Mouse (Mus musculus) intestine, postnatal 0 days (tissue): ENCODE measurements around the gene Man2a2. TPM values are rescaled to one million over a fixed set of nuclear protein-coding genes. Genes with fewer than 3 reads are reported as not detected.

Source experiments
- ATAC-seq: fragments of 200-750 bp; cut with Nextera tagmentation; 2 replicates; pipeline ENCODE4 v1.8.0; 2017; ENCODE audit warnings: mild to moderate bottlenecking, moderate TSS enrichment, moderate library complexity
- H3K27ac ChIP-seq: fragments of 300-500 bp; sonication (generic); 2 replicates; pipeline ENCODE4 v1.5.1; 2014; ENCODE audit warnings: mild to moderate bottlenecking, low read depth, low read length, moderate library complexity
- H3K27me3 ChIP-seq: fragments of 300-500 bp; sonication (generic); replicated peaks from 2 replicates; pipeline ENCODE4 v1.6.1; 2014; ENCODE audit warnings: low read length, mixed read lengths; ENCODE audit not compliant: control insufficient read depth, insufficient read depth
- H3K36me3 ChIP-seq: fragments of 300-500 bp; sonication (generic); 2 replicates; pipeline ENCODE4 v1.6.1; 2014; ENCODE audit warnings: mild to moderate bottlenecking, moderate library complexity; ENCODE audit not compliant: control insufficient read depth, insufficient read depth
- H3K4me1 ChIP-seq: fragments of 300-500 bp; sonication (generic); replicated peaks from 2 replicates; pipeline ENCODE4 v1.6.1; 2014; ENCODE audit warnings: antibody characterized with exemption, low read length, mixed read lengths; ENCODE audit not compliant: control insufficient read depth, insufficient read depth
- H3K4me2 ChIP-seq: fragments of 300-500 bp; sonication (generic); replicated peaks from 2 replicates; pipeline ENCODE4 v1.6.1; 2014; ENCODE audit warnings: low read depth, mild to moderate bottlenecking, moderate library complexity
- H3K4me3 ChIP-seq: fragments of 300-500 bp; sonication (generic); 2 replicates; pipeline ENCODE4 v1.5.1; 2014; ENCODE audit warnings: low read depth, low read length
- H3K9ac ChIP-seq: fragments of 300-500 bp; sonication (generic); 2 replicates; pipeline ENCODE4 v1.6.1; 2014; ENCODE audit warnings: mild to moderate bottlenecking, low read depth, low read length
- H3K9me3 ChIP-seq: fragments of 300-500 bp; sonication (generic); 2 replicates; pipeline ENCODE4 v1.6.1; 2016; ENCODE audit warnings: mixed run types; ENCODE audit not compliant: control insufficient read depth
- CTCF ChIP-seq: sonication (generic); IDR thresholded peaks from 2 replicates; pipeline ENCODE4 v1.5.1; 2016; ENCODE audit warnings: low read depth, mild to moderate bottlenecking, control low read depth, antibody characterized with exemption, moderate library complexity
- WGBS: fragments of 180-500 bp; shearing (Covaris S2); extraction: QIAGEN DNeasy Blood & Tissue Kit; methylation state at CpG from one replicate; pipeline ENCODE4 v1.1.7; 2014; 5-methylcytosine and 5-hydroxymethylcytosine counted together
- polyA plus RNA-seq: library from polyadenylated mRNA; unstranded; fragments of >200 nt; fragmentation: Nextera tagmentation; extraction: Ambion mirVana; gene quantifications from 2 replicates; pipeline ENCODE4 v1.2.1, GENCODE M21; 2015

Man2a2 gene
- polyA plus RNA-seq, 1 experiment from 2014 or later, result 4.8 TPM

- H3K9me3 ChIP-seq, result no peaks in the 10 kb centered on the region
- no peak overlapping the region for H3K4me2 ChIP-seq
- no peak for ATAC-seq
- TF ChIP-seq CTCF, result no peak
- H3K27ac ChIP-seq, result no peak overlapping the region
- H3K27me3 ChIP-seq, result no peaks in the 10 kb centered on the region
- no peaks in the 10 kb centered on the region for H3K36me3 ChIP-seq
- H3K4me1 ChIP-seq, result no peaks in the 10 kb centered on the region
- 80% methylated on average over 7 of the region's 7 CpGs for WGBS
- no peak overlapping the region for H3K4me3 ChIP-seq
- no peak overlapping the region for H3K9ac ChIP-seq
These were observed 43.2 kb upstream of the Man2a2 start for GRCm38 (mm10) chr7:80414303-80414855.

GRCm38 (mm10) chr7:80413512-80414302 lies 42.5 kb upstream of the Man2a2 start:
- ATAC-seq, result no peak
- no peaks in the 10 kb centered on the region for H3K9me3 ChIP-seq
- no peak overlapping the region for H3K27ac ChIP-seq
- H3K4me1 ChIP-seq, result no peaks in the 10 kb centered on the region
- TF ChIP-seq CTCF, result no peak
- no peak overlapping the region for H3K9ac ChIP-seq
- H3K27me3 ChIP-seq, result no peaks in the 10 kb centered on the region
- 78% methylated on average over 9 of the region's 9 CpGs for WGBS
- no peak overlapping the region for H3K4me3 ChIP-seq
- H3K36me3 ChIP-seq, result no peaks in the 10 kb centered on the region
- no peak overlapping the region for H3K4me2 ChIP-seq

- no peak for ATAC-seq
- TF ChIP-seq CTCF, result no peak
- Histone ChIP-seq H3K4me1 (no peaks in the 10 kb centered on the region), H3K27me3 (no peaks in the 10 kb centered on the region), H3K27ac (no peak overlapping the region), H3K9ac (no peak overlapping the region), H3K4me2 (no peak overlapping the region), H3K36me3 (no peaks in the 10 kb centered on the region), H3K9me3 (no peaks in the 10 kb centered on the region), H3K4me3 (no peak overlapping the region)
- whole genome bisulfite sequencing, result 80% methylated on average over 5 of the region's 5 CpGs
These were observed 41.6 kb upstream of the Man2a2 start for GRCm38 (mm10) chr7:80412781-80413180.

- ATAC-seq, result no peak
- no peaks in the 10 kb centered on the region for H3K9me3 ChIP-seq
- WGBS, result 79% methylated on average over 10 of the region's 10 CpGs
- H3K27me3 ChIP-seq, result no peaks in the 10 kb centered on the region
- no peak overlapping the region for H3K9ac ChIP-seq
- H3K4me3 ChIP-seq, result no peak overlapping the region
- H3K36me3 ChIP-seq, result no peaks in the 10 kb centered on the region
- no peaks in the 10 kb centered on the region for H3K4me1 ChIP-seq
- no peak overlapping the region for H3K4me2 ChIP-seq
- no peak for TF ChIP-seq CTCF
- no peak overlapping the region for H3K27ac ChIP-seq
These were observed 41.1 kb upstream of the Man2a2 start for GRCm38 (mm10) chr7:80412279-80412678.

GRCm38 (mm10) chr7:80410380-80410779 lies 39.2 kb upstream of the Man2a2 start:
- Histone ChIP-seq H3K4me1 (no peaks in the 10 kb centered on the region), H3K9me3 (no peaks in the 10 kb centered on the region), H3K36me3 (no peaks in the 10 kb centered on the region), H3K27ac (no peak overlapping the region), H3K4me2 (no peak overlapping the region), H3K4me3 (no peak overlapping the region), H3K9ac (no peak overlapping the region), H3K27me3 (no peaks in the 10 kb centered on the region)
- 84% methylated on average over 9 of the region's 9 CpGs for whole genome bisulfite sequencing
- TF ChIP-seq CTCF, result no peak
- no peak for ATAC-seq

GRCm38 (mm10) chr7:80407712-80408111 lies 36.5 kb upstream of the Man2a2 start:
- Histone ChIP-seq H3K9ac (no peak overlapping the region), H3K4me1 (no peaks in the 10 kb centered on the region), H3K4me2 (no peak overlapping the region), H3K27ac (no peak overlapping the region), H3K36me3 (no peaks in the 10 kb centered on the region), H3K27me3 (no peaks in the 10 kb centered on the region), H3K9me3 (no peaks in the 10 kb centered on the region), H3K4me3 (no peak overlapping the region)
- ATAC-seq, result no peak
- 60% methylated on average over 9 of the region's 9 CpGs for WGBS
- TF ChIP-seq CTCF, result no peak
